Mouse (Mus musculus) limb, embryonic 15.5 days (tissue): Measurements from ENCODE around the gene Rab10. TPM values are rescaled to one million over a fixed set of nuclear protein-coding genes. Genes with fewer than 3 reads are reported as not detected.

Source experiments
- ATAC-seq: fragments of 200-750 bp; cut with Nextera tagmentation; 2 replicates; pipeline ENCODE4 v1.8.0; 2017; ENCODE audit warnings: low read depth, moderate TSS enrichment; ENCODE audit not compliant: insufficient number of reproducible peaks, low FRiP score, low TSS enrichment
- H3K27ac ChIP-seq: fragments of 300-500 bp; sonication (generic); 2 replicates; pipeline ENCODE4 v1.5.1; 2015; ENCODE audit warnings: moderate library complexity, mild to moderate bottlenecking, inconsistent platforms
- H3K27me3 ChIP-seq: fragments of 300-500 bp; sonication (generic); 2 replicates; pipeline ENCODE4 v1.6.1; 2015; ENCODE audit warnings: inconsistent platforms
- H3K36me3 ChIP-seq: fragments of 300-500 bp; sonication (generic); 2 replicates; pipeline ENCODE4 v1.6.1; 2015; ENCODE audit warnings: inconsistent platforms
- H3K4me1 ChIP-seq: fragments of 300-500 bp; sonication (generic); 2 replicates; pipeline ENCODE4 v1.6.1; 2015; ENCODE audit warnings: inconsistent platforms
- H3K4me2 ChIP-seq: fragments of 300-500 bp; sonication (generic); 2 replicates; pipeline ENCODE4 v1.6.1; 2015; ENCODE audit warnings: mild to moderate bottlenecking, inconsistent platforms
- H3K4me3 ChIP-seq: fragments of 300-500 bp; sonication (generic); 2 replicates; pipeline ENCODE4 v1.5.1; 2015; ENCODE audit warnings: mild to moderate bottlenecking, inconsistent platforms
- H3K9ac ChIP-seq: fragments of 300-500 bp; sonication (generic); 2 replicates; pipeline ENCODE4 v1.6.1; 2015; ENCODE audit warnings: inconsistent platforms
- H3K9me3 ChIP-seq: fragments of 300-500 bp; sonication (generic); 2 replicates; pipeline ENCODE4 v1.6.1; 2016; ENCODE audit warnings: inconsistent platforms
- WGBS: fragments of 180-500 bp; shearing (Covaris S2); methylation state at CpG from one replicate; pipeline ENCODE4 v1.1.7; 2015; 5-methylcytosine and 5-hydroxymethylcytosine counted together
- polyA plus RNA-seq: library from polyadenylated mRNA; unstranded; fragments of >200 nt; fragmentation: Nextera tagmentation; extraction: Ambion mirVana; gene quantifications from 2 replicates; pipeline ENCODE4 v1.2.1, GENCODE M21; 2015

The Rab10 gene
- polyA plus RNA-seq, 1 experiment from 2014 or later = 98.3 TPM

GRCm38 (mm10) chr12:3264449-3264848, 45.3 kb downstream of the Rab10 start:
- no peak overlapping the region for H3K27ac ChIP-seq
- no peak for ATAC-seq
- no peaks in the 10 kb centered on the region for H3K9me3 ChIP-seq
- no peaks in the 10 kb centered on the region for H3K4me1 ChIP-seq
- no peak overlapping the region for H3K4me3 ChIP-seq
- H3K4me2 ChIP-seq = no peak overlapping the region
- WGBS = 68% methylated on average over 2 of the region's 2 CpGs
- H3K9ac ChIP-seq = no peak overlapping the region
- no peaks in the 10 kb centered on the region for H3K27me3 ChIP-seq
- peaks cover 10% of the 10 kb centered on the region for H3K36me3 ChIP-seq

- Histone ChIP-seq H3K4me3 (no peak overlapping the region), H3K27me3 (no peaks in the 10 kb centered on the region), H3K9me3 (no peaks in the 10 kb centered on the region), H3K9ac (no peak overlapping the region), H3K4me1 (no peaks in the 10 kb centered on the region), H3K36me3 (peaks cover 14% of the 10 kb centered on the region), H3K27ac (no peak overlapping the region), H3K4me2 (no peak overlapping the region)
- WGBS = 94% methylated on average over 25 of the region's 25 CpGs
- no peak for ATAC-seq
Observed at GRCm38 (mm10) chr12:3261596-3261995, 48.2 kb downstream of the Rab10 start.

- Histone ChIP-seq H3K4me2 (no peak overlapping the region), H3K4me1 (no peaks in the 10 kb centered on the region), H3K27ac (no peak overlapping the region), H3K9me3 (no peaks in the 10 kb centered on the region), H3K4me3 (no peak overlapping the region), H3K36me3 (peaks cover 39% of the 10 kb centered on the region), H3K27me3 (no peaks in the 10 kb centered on the region), H3K9ac (no peak overlapping the region)
- ATAC-seq = no peak
Observed at GRCm38 (mm10) chr12:3255966-3256365, 53.8 kb downstream of the Rab10 start.

GRCm38 (mm10) chr12:3255435-3255834, 54.3 kb downstream of the Rab10 start:
- H3K27me3 ChIP-seq = no peaks in the 10 kb centered on the region
- H3K9ac ChIP-seq = no peak overlapping the region
- H3K4me1 ChIP-seq = no peaks in the 10 kb centered on the region
- no peak overlapping the region for H3K27ac ChIP-seq
- H3K4me3 ChIP-seq = no peak overlapping the region
- WGBS = 92% methylated on average over 2 of the region's 2 CpGs
- peaks cover 42% of the 10 kb centered on the region for H3K36me3 ChIP-seq
- no peaks in the 10 kb centered on the region for H3K9me3 ChIP-seq
- no peak overlapping the region for H3K4me2 ChIP-seq
- no peak for ATAC-seq

- H3K4me1 ChIP-seq = no peaks in the 10 kb centered on the region
- no peak overlapping the region for H3K4me3 ChIP-seq
- H3K36me3 ChIP-seq = peaks cover 54% of the 10 kb centered on the region
- no peak overlapping the region for H3K4me2 ChIP-seq
- ATAC-seq = no peak
- no peak overlapping the region for H3K27ac ChIP-seq
- H3K9me3 ChIP-seq = no peaks in the 10 kb centered on the region
- no peaks in the 10 kb centered on the region for H3K27me3 ChIP-seq
- H3K9ac ChIP-seq = no peak overlapping the region
Observed at GRCm38 (mm10) chr12:3253591-3253990, 56.2 kb downstream of the Rab10 start.

- no peaks in the 10 kb centered on the region for H3K9me3 ChIP-seq
- ATAC-seq = no peak
Observed at GRCm38 (mm10) chr12:3246091-3246490, 63.7 kb downstream of the Rab10 start.

GRCm38 (mm10) chr12:3239544-3239943, 70.2 kb downstream of the Rab10 start:
- 96% methylated on average over 1 of the region's 1 CpGs for WGBS
- ATAC-seq = no peak
- Histone ChIP-seq H3K27me3 (no peaks in the 10 kb centered on the region), H3K4me3 (no peak overlapping the region), H3K36me3 (peaks cover 39% of the 10 kb centered on the region), H3K9me3 (no peaks in the 10 kb centered on the region), H3K4me2 (no peak overlapping the region), H3K27ac (no peak overlapping the region), H3K9ac (no peak overlapping the region), H3K4me1 (peaks cover 7% of the 10 kb centered on the region; the same call in 1 of the 2 replicates)

More at GRCm38 (mm10) chr12:3246091-3246490, 63.7 kb downstream of the Rab10 start:
- no peaks in the 10 kb centered on the region for H3K4me1 ChIP-seq
- H3K27me3 ChIP-seq = no peaks in the 10 kb centered on the region
- 96% methylated on average over 6 of the region's 6 CpGs for WGBS
- H3K27ac ChIP-seq = no peak overlapping the region
- H3K36me3 ChIP-seq = peaks cover 39% of the 10 kb centered on the region
- H3K4me3 ChIP-seq = no peak overlapping the region
- H3K4me2 ChIP-seq = no peak overlapping the region
- no peak overlapping the region for H3K9ac ChIP-seq

GRCm38 (mm10) chr12:3238361-3239051, 71.3 kb downstream of the Rab10 start:
- WGBS = 95% methylated on average over 16 of the region's 16 CpGs
- H3K9me3 ChIP-seq = no peaks in the 10 kb centered on the region
- no peak for ATAC-seq

GRCm38 (mm10) chr12:3237799-3238198, 72.0 kb downstream of the Rab10 start:
- ATAC-seq = no peak
- no peak overlapping the region for H3K27ac ChIP-seq
- no peaks in the 10 kb centered on the region for H3K27me3 ChIP-seq
- H3K4me3 ChIP-seq = no peak overlapping the region
- H3K4me2 ChIP-seq = no peak overlapping the region
- whole genome bisulfite sequencing = 96% methylated on average over 5 of the region's 5 CpGs
- H3K9ac ChIP-seq = no peak overlapping the region
- H3K36me3 ChIP-seq = peaks cover 39% of the 10 kb centered on the region
- no peaks in the 10 kb centered on the region for H3K9me3 ChIP-seq
- peaks cover 7% of the 10 kb centered on the region; the same call in 1 of the 2 replicates for H3K4me1 ChIP-seq

More at GRCm38 (mm10) chr12:3238361-3239051, 71.3 kb downstream of the Rab10 start:
- Histone ChIP-seq H3K4me1 (peaks cover 7% of the 10 kb centered on the region; the same call in 1 of the 2 replicates), H3K36me3 (peaks cover 39% of the 10 kb centered on the region), H3K27ac (no peak overlapping the region), H3K4me3 (no peak overlapping the region), H3K4me2 (no peak overlapping the region), H3K27me3 (no peaks in the 10 kb centered on the region), H3K9ac (no peak overlapping the region)

- no peak overlapping the region for H3K9ac ChIP-seq
- no peaks in the 10 kb centered on the region for H3K27me3 ChIP-seq
- H3K4me3 ChIP-seq = no peak overlapping the region
- peaks cover 7% of the 10 kb centered on the region; the same call in 1 of the 2 replicates for H3K4me1 ChIP-seq
- H3K27ac ChIP-seq = no peak overlapping the region
- H3K9me3 ChIP-seq = no peaks in the 10 kb centered on the region
- H3K36me3 ChIP-seq = peaks cover 39% of the 10 kb centered on the region
- 94% methylated on average over 12 of the region's 12 CpGs for WGBS
- no peak for ATAC-seq
- no peak overlapping the region for H3K4me2 ChIP-seq
Observed at GRCm38 (mm10) chr12:3236831-3237681, 72.7 kb downstream of the Rab10 start.

GRCm38 (mm10) chr12:3236163-3236641, 73.6 kb downstream of the Rab10 start:
- 70% methylated on average over 13 of the region's 14 CpGs for WGBS
- Histone ChIP-seq H3K4me2 (peak overlapping the region; percentile 44), H3K4me3 (peak overlapping the region; percentile 62), H3K36me3 (peaks cover 39% of the 10 kb centered on the region), H3K27me3 (no peaks in the 10 kb centered on the region), H3K27ac (peak overlapping the region; percentile 85; the same call in 1 of the 2 replicates), H3K4me1 (peaks cover 7% of the 10 kb centered on the region; the same call in 1 of the 2 replicates), H3K9ac (peak overlapping the region; percentile 37; the same call in 1 of the 2 replicates), H3K9me3 (no peaks in the 10 kb centered on the region)
- ATAC-seq = no peak
